Mouse (Mus musculus) midbrain, embryonic 12.5 days (tissue): ENCODE data around the gene Naaladl2. TPM values are rescaled to one million over a fixed set of nuclear protein-coding genes. Genes with fewer than 3 reads are reported as not detected.
"Not testable (repeated sequence)": the region's sequence is repeated elsewhere in the genome, so short reads cannot be mapped to it uniquely, and the experiment has no call there.

Experiments used
- ATAC-seq: fragments of 200-750 bp; cut with Nextera tagmentation; 2 replicates; pipeline ENCODE4 v1.8.0; 2017; ENCODE audit warnings: low read depth, moderate TSS enrichment, moderate library complexity; ENCODE audit not compliant: low FRiP score
- H3K27ac ChIP-seq: fragments of 300-500 bp; sonication (generic); replicated peaks from 2 replicates; pipeline ENCODE4 v1.5.1; 2016; ENCODE audit warnings: mild to moderate bottlenecking
- H3K27me3 ChIP-seq: fragments of 300-500 bp; sonication (generic); 2 replicates; pipeline ENCODE4 v1.6.1; 2016; ENCODE audit warnings: mild to moderate bottlenecking
- H3K36me3 ChIP-seq: fragments of 300-500 bp; sonication (generic); 2 replicates; pipeline ENCODE4 v1.6.1; 2016
- H3K4me1 ChIP-seq: fragments of 300-500 bp; sonication (generic); 2 replicates; pipeline ENCODE4 v1.6.1; 2016
- H3K4me2 ChIP-seq: fragments of 300-500 bp; sonication (generic); replicated peaks from 2 replicates; pipeline ENCODE4 v1.6.1; 2016; ENCODE audit warnings: mild to moderate bottlenecking, moderate library complexity
- H3K4me3 ChIP-seq: fragments of 300-500 bp; sonication (generic); 2 replicates; pipeline ENCODE4 v1.5.1; 2016; ENCODE audit warnings: mild to moderate bottlenecking
- H3K9ac ChIP-seq: fragments of 300-500 bp; sonication (generic); replicated peaks from 2 replicates; pipeline ENCODE4 v1.6.1; 2016; ENCODE audit warnings: mild to moderate bottlenecking, moderate library complexity
- H3K9me3 ChIP-seq: fragments of 300-500 bp; sonication (generic); 2 replicates; pipeline ENCODE4 v1.6.1; 2016; ENCODE audit warnings: mild to moderate bottlenecking
- WGBS: fragments of 180-500 bp; shearing (Covaris S2); methylation state at CpG from one replicate; pipeline ENCODE4 v1.1.7; 2016; 5-methylcytosine and 5-hydroxymethylcytosine counted together
- polyA plus RNA-seq: library from polyadenylated mRNA; unstranded; fragments of >200 nt; fragmentation: Nextera tagmentation; extraction: Ambion mirVana; gene quantifications from 2 replicates; pipeline ENCODE4 v1.2.1, GENCODE M21; 2016

Naaladl2 gene
- polyA plus RNA-seq, 1 experiment from 2014 or later: 1.0 TPM

DNA sequence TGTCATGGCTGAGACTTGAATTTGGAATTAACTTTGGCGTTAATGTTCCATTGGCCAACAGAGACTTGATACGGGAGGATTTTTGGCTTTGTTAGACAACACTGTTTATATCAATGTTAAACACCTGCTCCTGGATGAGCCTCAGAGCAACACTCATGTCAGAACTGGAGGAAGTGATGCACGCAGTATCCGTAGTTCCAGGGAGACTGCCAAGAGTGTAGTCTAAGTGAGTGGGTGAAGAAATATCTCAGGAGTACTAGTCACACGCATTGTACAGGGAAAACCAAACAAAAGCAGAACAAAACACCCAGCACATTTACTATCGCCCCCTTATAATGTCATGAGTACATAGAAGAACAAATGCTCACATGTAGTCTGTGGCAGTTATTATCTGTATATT is 703.4 kb downstream of the Naaladl2 start:
- Histone ChIP-seq H3K4me2 (no peak overlapping the region), H3K4me3 (no peak overlapping the region), H3K27me3 (no peaks in the 10 kb centered on the region), H3K4me1 (no peaks in the 10 kb centered on the region), H3K27ac (no peak overlapping the region), H3K9ac (no peak overlapping the region), H3K9me3 (no peaks in the 10 kb centered on the region), H3K36me3 (no peaks in the 10 kb centered on the region)
- ATAC-seq: no peak
- WGBS: 90% methylated on average over 6 of the region's 6 CpGs

DNA sequence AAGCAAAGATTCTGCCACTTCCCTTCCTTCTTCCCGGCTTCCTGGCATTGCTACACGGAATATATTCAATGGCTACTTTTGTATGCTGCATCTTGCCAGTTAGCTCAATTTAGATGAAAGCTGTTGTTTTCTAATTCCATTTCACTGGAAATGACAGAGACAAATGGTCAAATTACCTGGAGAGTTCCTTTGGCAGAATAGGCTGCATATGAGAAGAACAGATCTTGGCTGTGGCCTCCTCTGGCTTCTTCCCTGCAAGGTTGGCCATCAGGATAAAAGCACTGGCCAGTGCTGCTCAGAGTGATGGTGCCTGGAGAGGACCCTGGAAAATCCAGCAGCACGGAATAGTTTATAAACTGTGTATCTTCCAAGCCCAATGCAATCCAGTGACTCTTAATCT is 711.3 kb downstream of the Naaladl2 start:
- H3K27me3 ChIP-seq: no peaks in the 10 kb centered on the region
- WGBS: 88% methylated on average over 3 of the region's 3 CpGs
- no peak overlapping the region for H3K27ac ChIP-seq
- no peak overlapping the region for H3K9ac ChIP-seq
- no peaks in the 10 kb centered on the region for H3K36me3 ChIP-seq
- ATAC-seq: no peak
- H3K9me3 ChIP-seq: no peaks in the 10 kb centered on the region
- no peaks in the 10 kb centered on the region for H3K4me1 ChIP-seq
- no peak overlapping the region for H3K4me2 ChIP-seq
- H3K4me3 ChIP-seq: no peak overlapping the region

DNA sequence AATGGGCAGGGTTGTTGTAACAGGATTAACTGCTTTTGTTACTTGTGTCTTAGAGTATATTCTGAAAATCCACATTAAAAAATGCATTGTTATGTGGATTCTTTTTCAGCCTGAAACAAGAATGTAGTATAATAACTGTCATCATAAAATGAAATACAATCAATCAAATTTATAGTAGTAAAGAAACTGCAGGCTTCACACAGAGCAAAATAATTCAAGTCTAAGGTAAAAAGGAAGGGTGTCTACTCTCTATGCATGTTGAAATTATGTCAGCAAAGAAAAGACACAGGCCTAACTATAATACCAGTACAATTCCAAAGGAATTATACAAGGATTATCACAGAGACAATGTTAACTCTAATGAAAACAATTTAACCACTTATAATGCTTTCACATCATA is 752.3 kb downstream of the Naaladl2 start:
- Histone ChIP-seq H3K27ac (no peak overlapping the region), H3K9ac (no peak overlapping the region), H3K4me3 (no peak overlapping the region), H3K27me3 (no peaks in the 10 kb centered on the region), H3K36me3 (no peaks in the 10 kb centered on the region), H3K4me1 (no peaks in the 10 kb centered on the region), H3K4me2 (no peak overlapping the region), H3K9me3 (no peaks in the 10 kb centered on the region)
- ATAC-seq: no peak

DNA sequence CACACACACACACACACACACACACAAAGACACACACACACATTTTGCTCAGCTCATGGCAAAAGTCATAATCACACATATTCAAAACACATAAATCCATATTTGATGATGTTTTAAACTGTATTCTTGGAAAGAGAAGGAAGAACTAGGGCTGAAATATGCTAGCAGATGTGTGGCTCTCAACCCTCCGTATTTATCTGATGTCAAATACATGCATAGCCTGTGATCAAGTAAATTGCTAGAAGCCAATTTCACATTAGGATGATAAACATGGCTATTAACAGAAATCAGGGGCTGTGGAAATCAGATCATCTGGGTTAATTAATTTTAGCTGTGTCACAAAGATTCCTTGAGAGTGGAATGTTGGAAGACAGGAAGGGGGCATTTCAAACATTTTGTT is 752.8 kb downstream of the Naaladl2 start:
- H3K4me1 ChIP-seq: no peaks in the 10 kb centered on the region
- no peak overlapping the region for H3K4me3 ChIP-seq
- H3K27ac ChIP-seq: no peak overlapping the region
- no peak overlapping the region for H3K9ac ChIP-seq
- WGBS: 62% methylated on average over 1 of the region's 1 CpGs
- no peak for ATAC-seq
- H3K36me3 ChIP-seq: no peaks in the 10 kb centered on the region
- no peaks in the 10 kb centered on the region for H3K27me3 ChIP-seq
- H3K9me3 ChIP-seq: no peaks in the 10 kb centered on the region
- H3K4me2 ChIP-seq: no peak overlapping the region

DNA sequence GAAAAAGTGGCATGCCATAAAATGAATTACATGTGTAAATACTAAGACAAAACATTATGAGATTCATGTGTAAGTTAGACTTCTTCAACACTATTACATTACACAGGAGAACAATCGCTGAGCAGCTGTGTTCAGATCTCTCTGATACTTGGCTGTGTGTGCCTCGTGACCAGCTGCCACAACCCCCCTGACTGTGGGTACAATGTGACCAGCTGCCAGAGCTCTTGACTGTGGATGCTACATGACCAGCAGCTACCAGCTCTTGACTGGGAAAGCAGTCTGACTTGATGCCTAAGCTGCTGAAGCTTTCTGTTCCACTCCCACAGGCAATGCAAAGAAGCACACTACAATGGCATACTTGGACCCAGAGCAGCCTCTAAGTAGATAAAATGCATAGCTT is 789.1 kb downstream of the Naaladl2 start:
- Histone ChIP-seq H3K4me3 (no peak overlapping the region), H3K9ac (no peak overlapping the region), H3K4me2 (no peak overlapping the region), H3K27me3 (no peaks in the 10 kb centered on the region), H3K9me3 (no peaks in the 10 kb centered on the region), H3K27ac (no peak overlapping the region), H3K36me3 (no peaks in the 10 kb centered on the region), H3K4me1 (no peaks in the 10 kb centered on the region)
- peak; percentile 95 for ATAC-seq
- WGBS: 58% methylated on average over 2 of the region's 2 CpGs

DNA sequence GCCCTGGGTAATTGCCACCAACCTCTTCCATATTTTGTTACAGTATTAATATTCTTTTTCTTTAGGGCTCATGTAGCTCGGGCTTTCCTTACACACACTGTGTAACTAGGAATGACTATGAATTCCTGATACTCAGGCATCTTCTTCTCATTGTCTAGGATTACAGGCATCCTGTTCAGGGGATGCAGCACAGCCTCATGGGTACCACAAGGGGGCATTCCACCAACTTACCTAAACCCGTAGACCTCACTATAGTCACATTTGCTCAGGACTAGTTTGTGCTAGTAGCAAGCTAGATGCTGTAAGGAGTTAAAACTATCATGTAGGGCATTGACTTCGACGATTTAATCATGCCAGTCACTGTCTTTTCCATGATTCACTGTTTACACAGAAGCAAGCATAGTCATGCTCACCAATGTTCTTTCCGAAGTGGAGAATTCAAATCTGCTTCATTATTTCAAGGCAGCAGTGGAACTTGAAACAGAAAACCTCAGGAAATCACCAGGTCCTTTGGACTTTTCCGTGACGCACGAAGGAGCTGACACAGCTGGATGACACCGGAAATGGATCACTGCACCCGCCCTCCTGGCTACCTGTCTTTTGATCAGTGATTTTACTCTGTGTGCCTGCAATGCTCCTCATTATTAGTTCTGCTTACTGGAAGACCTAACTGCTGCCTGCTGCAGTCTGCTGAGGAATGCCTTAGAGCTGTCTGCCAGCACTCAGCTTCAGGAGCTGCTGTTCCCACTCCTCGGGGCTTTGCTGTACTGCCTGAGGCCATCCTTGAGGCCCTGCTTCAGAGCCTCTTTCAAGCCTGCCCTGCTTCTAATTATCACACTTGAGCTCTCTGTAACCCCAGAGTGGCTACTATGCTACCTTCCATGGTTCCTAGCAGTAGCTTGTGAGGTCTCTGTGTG is 822.3 kb downstream of the Naaladl2 start:
- ATAC-seq: 0 out of 2 replicates have a peak, but pooled peaks have one; percentile 47
- 78% methylated on average over 11 of the region's 11 CpGs for WGBS
- H3K9ac ChIP-seq: no peak overlapping the region
- no peaks in the 10 kb centered on the region for H3K4me1 ChIP-seq
- H3K4me2 ChIP-seq: no peak overlapping the region
- H3K4me3 ChIP-seq: no peak overlapping the region
- no peak overlapping the region for H3K27ac ChIP-seq
- H3K27me3 ChIP-seq: no peaks in the 10 kb centered on the region
- no peaks in the 10 kb centered on the region for H3K9me3 ChIP-seq
- no peaks in the 10 kb centered on the region for H3K36me3 ChIP-seq

DNA sequence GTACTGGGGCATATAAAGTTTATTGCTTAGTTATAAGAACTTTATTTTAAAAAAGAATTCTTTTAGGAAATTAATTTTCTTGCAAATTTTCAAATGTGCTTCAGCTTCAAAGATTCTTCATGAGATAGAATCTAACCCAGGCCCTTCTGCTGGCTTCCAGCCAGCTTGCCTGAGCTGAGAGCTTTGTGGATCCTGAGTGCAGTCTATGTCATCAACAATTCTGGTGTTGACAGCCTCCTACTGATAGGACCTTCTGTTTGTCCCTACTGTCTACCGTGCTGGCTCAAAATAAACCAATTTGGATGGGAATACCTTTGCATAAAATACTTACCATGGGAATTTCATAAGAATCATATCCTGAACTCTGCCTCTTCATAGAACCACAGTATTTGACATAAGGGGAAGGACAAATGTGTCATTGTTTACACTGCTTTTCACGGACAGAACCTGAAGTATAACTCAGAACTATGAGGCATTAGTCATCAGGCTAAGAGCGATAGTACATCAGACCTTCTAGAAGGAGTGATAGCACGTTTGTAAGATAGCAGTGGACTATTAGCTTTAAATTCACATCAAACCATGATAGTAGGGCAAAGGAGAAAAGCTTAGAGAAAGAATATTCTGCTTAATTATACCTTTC is 829.3 kb downstream of the Naaladl2 start:
- no peak overlapping the region for H3K27ac ChIP-seq
- H3K4me1 ChIP-seq: no peaks in the 10 kb centered on the region
- no peak overlapping the region for H3K4me3 ChIP-seq
- no peaks in the 10 kb centered on the region for H3K36me3 ChIP-seq
- 76% methylated on average over 4 of the region's 4 CpGs for WGBS
- no peak overlapping the region for H3K9ac ChIP-seq
- no peak for ATAC-seq
- H3K27me3 ChIP-seq: no peaks in the 10 kb centered on the region
- no peaks in the 10 kb centered on the region for H3K9me3 ChIP-seq
- H3K4me2 ChIP-seq: no peak overlapping the region

DNA sequence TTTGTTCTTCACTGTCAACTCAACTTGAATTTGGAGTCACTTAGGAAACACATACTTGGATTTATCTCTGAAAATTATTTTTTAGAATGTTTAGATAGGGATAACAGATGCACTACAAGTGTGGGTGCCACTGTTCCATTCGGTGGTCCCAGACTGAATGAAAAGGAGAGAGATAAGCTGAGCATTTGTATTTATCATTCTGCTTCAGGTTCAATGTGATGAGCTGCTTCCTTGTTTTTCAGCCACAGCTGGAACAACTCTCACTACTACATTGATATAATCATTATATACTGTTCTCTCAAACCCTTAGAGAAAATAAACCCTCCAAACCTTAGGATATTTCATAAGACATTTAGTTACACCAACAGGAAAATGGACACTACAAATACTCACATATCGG is 918.6 kb downstream of the Naaladl2 start:
- H3K4me1 ChIP-seq: no peaks in the 10 kb centered on the region
- no peak overlapping the region for H3K27ac ChIP-seq
- H3K9me3 ChIP-seq: no peaks in the 10 kb centered on the region
- H3K27me3 ChIP-seq: no peaks in the 10 kb centered on the region
- WGBS: 89% methylated on average over 2 of the region's 2 CpGs
- no peak for ATAC-seq
- no peak overlapping the region for H3K9ac ChIP-seq
- H3K4me2 ChIP-seq: no peak overlapping the region
- H3K4me3 ChIP-seq: no peak overlapping the region
- no peaks in the 10 kb centered on the region for H3K36me3 ChIP-seq

DNA sequence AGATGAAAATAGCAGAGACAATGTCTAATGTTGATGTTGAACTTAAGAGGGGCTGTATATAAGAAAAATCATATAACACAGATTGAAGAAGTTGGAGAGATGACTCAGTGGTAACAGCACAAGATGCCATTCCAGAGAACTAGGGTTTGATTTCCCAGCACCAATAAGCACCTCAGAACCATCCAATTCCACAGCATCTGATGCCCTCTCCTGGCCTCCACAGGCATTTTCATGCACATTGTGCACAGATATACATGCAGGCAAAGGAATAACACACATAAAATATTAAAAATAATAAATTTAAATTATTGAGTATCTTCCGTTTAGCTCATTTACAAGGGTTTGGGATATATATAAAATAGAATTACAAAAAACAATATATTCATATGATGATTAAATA is 926.6 kb downstream of the Naaladl2 start:
- WGBS: 92% methylated on average over 1 of the region's 1 CpGs

DNA sequence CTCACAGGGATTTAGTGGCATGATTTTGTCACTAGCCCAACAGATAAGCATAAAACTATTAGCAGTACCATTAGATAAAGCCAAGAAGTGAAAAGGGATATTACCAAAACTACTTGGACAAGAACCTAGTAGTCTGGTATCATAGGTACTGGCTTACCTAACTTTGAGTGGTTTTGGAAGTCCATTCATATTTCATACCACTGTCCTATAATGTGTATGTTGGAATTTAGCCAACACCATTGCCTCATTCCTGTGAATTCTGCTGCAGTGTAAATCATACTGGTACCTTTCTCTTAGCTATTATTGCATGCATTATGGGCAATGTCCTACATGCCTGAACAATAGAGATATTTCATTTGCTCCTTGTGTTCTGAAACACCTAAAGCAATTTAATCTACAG is 977.5 kb downstream of the Naaladl2 start:
- no peak overlapping the region for H3K27ac ChIP-seq
- H3K4me2 ChIP-seq: no peak overlapping the region
- H3K9ac ChIP-seq: no peak overlapping the region
- no peaks in the 10 kb centered on the region for H3K36me3 ChIP-seq
- no peaks in the 10 kb centered on the region for H3K27me3 ChIP-seq
- no peak for ATAC-seq
- H3K4me3 ChIP-seq: no peak overlapping the region
- no peaks in the 10 kb centered on the region for H3K4me1 ChIP-seq
- H3K9me3 ChIP-seq: no peaks in the 10 kb centered on the region

More for the DNA sequence above, 926.6 kb downstream of the Naaladl2 start:
- no peaks in the 10 kb centered on the region for H3K27me3 ChIP-seq
- no peak overlapping the region for H3K9ac ChIP-seq
- no peaks in the 10 kb centered on the region for H3K9me3 ChIP-seq
- H3K36me3 ChIP-seq: no peaks in the 10 kb centered on the region
- no peak overlapping the region for H3K27ac ChIP-seq
- no peak overlapping the region for H3K4me3 ChIP-seq
- no peak overlapping the region for H3K4me2 ChIP-seq
- H3K4me1 ChIP-seq: no peaks in the 10 kb centered on the region
- no peak for ATAC-seq

DNA sequence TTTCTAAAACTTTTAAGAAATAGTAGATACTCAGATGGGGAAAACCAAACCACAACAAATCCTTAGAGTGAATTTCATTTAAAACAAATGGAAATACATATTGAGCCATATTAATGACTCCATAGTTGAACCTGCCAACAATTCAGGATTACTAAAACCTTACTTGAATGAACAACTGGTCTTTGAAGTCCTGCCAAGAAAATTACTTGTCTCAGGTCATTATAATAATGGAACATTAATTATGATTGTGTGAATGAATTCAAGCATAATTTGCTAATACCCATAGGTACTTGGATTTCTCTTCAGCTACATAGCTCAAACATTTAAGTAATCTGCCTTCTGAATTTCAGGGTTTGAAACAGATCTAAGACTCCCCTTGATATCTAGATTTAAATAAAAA is 980.1 kb downstream of the Naaladl2 start:
- ATAC-seq: no peak
- Histone ChIP-seq H3K9me3 (no peaks in the 10 kb centered on the region), H3K4me3 (no peak overlapping the region), H3K27me3 (no peaks in the 10 kb centered on the region), H3K27ac (no peak overlapping the region), H3K36me3 (no peaks in the 10 kb centered on the region), H3K4me1 (no peaks in the 10 kb centered on the region), H3K4me2 (no peak overlapping the region), H3K9ac (no peak overlapping the region)

DNA sequence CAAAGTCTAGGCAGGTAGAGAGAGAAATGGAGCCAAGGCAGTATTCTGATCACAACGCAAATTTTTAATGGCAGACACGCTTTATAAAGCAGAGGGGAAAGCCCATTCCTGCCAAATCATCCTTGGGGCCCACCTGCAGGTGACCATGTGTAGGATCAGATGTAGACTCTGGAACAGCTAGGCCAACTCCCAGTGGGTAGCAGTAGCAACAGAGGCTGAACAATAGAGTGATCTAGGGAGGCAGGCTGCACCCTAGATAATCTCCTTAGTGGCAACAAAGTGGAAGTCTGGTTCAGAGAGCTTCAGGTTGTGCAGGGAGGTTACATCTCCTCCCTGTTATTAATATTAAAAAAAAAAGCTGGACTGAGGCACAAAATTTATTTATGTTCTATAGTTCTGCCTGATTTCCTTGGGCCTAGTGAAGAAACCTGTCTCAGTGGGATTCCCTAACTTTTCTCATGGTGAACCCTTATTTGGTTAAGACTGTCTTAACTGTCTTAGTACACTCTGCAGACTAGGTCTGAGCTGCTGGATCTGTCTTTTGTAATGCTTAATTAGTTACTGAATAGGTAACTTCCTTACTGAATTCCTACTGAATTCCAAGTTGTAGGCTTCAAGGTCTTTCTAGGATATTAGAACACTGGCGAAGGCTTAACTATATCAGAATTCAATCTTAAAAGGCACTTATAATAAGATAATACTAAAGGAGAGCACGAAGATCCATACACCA is 992.8 kb downstream of the Naaladl2 start:
- not testable (repeated sequence) for H3K4me2 ChIP-seq, H3K9ac ChIP-seq, H3K27ac ChIP-seq, ATAC-seq, H3K27me3 ChIP-seq, H3K36me3 ChIP-seq, H3K9me3 ChIP-seq, H3K4me3 ChIP-seq, H3K4me1 ChIP-seq
- 71% methylated on average over 4 of the region's 4 CpGs for WGBS
